Mouse (Mus musculus): Measurements from ENCODE around the gene Cep97. TPM values are rescaled to one million over a fixed set of nuclear protein-coding genes. Genes with fewer than 3 reads are reported as not detected.
"Not testable (repeated sequence)": the region's sequence is repeated elsewhere in the genome, so short reads cannot be mapped to it uniquely, and the experiment has no call there.

Gene Cep97
- total and polyA plus RNA-seq, 2 experiments from 2014 or later: 6.8 to 7.7 TPM

DNA sequence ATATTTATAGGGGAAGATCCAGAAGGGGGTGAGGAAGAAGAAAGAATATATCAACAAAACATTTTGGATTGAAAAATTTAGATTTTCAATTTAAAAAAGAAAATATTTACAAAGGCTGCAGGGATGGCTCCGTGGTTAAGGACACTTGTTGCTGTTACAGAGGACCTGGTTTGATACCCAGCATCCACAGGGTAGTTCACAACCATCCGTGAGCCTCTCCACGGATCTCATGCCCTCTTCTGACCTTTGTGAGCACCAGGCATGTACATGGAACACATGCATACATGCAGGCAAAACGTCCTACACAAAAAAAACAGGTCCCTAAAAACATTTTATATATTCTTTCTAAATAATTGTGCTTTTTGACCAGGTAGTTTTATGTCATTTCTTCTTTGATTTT, 70.8 kb downstream of the Cep97 start:
- no peak overlapping the region for H3K9ac ChIP-seq (replicated peaks; ENCODE audit: low read length, poor library complexity, severe bottlenecking)
- no peak for DNase-seq (ENCODE audit: low spot score)
- H3K4me1 ChIP-seq (ENCODE audit: insufficient read depth, low read length): no peaks in the 10 kb centered on the region
- no peak for TF ChIP-seq CTCF (IDR thresholded peaks at IDR 0.05)
- H3K27me3 ChIP-seq (ENCODE audit: insufficient read depth, low read length): no peaks in the 10 kb centered on the region
- H3K9me3 ChIP-seq (ENCODE audit: low read length): no peaks in the 10 kb centered on the region
- H3K36me3 ChIP-seq (ENCODE audit: insufficient read depth, low read length): peaks cover 7% of the 10 kb centered on the region
- 72% methylated on average over 4 of the region's 4 CpGs for WGBS
- H3K27ac ChIP-seq (ENCODE audit: low read depth, low read length): no peak overlapping the region
- no peak overlapping the region for H3K4me2 ChIP-seq (ENCODE audit: low read depth, low read length, poor library complexity, severe bottlenecking)
- no peak overlapping the region for H3K4me3 ChIP-seq (ENCODE audit: low read depth, low read length)
- ATAC-seq (ENCODE audit: low FRiP score): no peak

DNA sequence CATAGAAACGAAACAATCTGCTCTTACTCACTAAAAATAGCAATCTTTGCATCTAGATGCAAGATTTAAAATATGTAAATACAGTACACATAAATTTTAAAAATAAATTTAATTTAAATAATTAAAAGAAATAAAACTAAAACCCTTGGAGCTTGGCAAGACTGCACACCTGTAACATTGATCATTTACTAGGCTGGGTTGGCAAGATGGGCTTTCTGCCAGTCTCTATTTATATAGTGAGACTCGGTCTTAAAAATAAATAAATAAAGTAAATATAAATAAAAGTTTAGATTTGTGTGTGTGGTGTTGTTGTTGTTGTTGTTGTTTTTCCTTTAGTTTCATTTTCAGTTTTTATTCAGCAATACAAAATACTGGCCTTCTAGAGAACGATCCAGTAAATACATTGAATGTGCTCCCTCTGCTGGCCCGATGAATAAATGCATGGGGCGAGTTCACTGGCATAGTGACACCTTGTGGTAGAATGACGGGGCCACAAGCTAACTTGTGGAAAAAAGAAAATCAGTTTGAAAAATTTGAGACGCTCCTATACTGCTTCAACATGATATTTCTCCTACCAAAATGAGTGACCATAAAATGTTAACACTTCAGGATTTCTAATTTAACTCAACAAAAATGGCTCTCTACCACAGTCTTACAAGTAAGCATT, 71.4 kb downstream of the Cep97 start:
- Histone ChIP-seq H3K4me3 (ENCODE audit: low read depth, low read length) (no peak overlapping the region), H3K27ac (ENCODE audit: low read depth, low read length) (no peak overlapping the region), H3K9me3 (ENCODE audit: low read length) (no peaks in the 10 kb centered on the region), H3K4me2 (ENCODE audit: low read depth, low read length, poor library complexity, severe bottlenecking) (no peak overlapping the region), H3K36me3 (ENCODE audit: insufficient read depth, low read length) (peaks cover 7% of the 10 kb centered on the region), H3K27me3 (ENCODE audit: insufficient read depth, low read length) (no peaks in the 10 kb centered on the region), H3K9ac (replicated peaks; ENCODE audit: low read length, poor library complexity, severe bottlenecking) (no peak overlapping the region), H3K4me1 (ENCODE audit: insufficient read depth, low read length) (no peaks in the 10 kb centered on the region)
- peak; percentile 100 for TF ChIP-seq CTCF (IDR thresholded peaks at IDR 0.05)
- ATAC-seq (ENCODE audit: low FRiP score) (peak; percentile 64; the same call in 1 of the 2 replicates), DNase-seq (ENCODE audit: low spot score) (peak; percentile 87)
- 26% methylated on average over 7 of the region's 7 CpGs for WGBS

DNA sequence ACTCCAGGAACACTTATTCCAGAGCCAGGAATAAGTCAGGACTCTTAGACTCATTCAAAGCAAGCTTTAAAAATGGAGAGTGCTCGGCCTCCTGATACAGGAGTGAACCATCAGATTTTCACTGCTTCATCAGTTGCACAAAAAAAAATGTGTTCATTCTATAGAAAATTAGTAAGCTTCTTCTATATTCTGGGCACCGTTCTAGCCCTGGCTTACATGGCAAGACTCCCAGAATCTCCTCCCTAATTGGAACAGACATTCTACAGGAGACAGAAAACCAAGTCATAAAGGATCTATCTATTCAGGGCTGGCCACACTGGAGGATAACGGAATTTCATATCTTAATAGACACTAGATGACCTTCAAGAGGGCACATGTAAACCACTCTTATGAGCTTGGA, 73.6 kb downstream of the Cep97 start:
- no peaks in the 10 kb centered on the region for H3K4me1 ChIP-seq (ENCODE audit: insufficient read depth, low read length)
- ATAC-seq (ENCODE audit: low FRiP score): no peak

GRCm38 (mm10) chr16:55859421-55859820, 75.2 kb downstream of the Cep97 start:
- not testable (repeated sequence) for H3K27ac ChIP-seq (ENCODE audit: low read depth, low read length); ATAC-seq (ENCODE audit: low FRiP score); H3K9ac ChIP-seq (replicated peaks; ENCODE audit: low read length, poor library complexity, severe bottlenecking); H3K9me3 ChIP-seq (ENCODE audit: low read length); DNase-seq (ENCODE audit: low spot score); H3K36me3 ChIP-seq (ENCODE audit: insufficient read depth, low read length); H3K4me1 ChIP-seq (ENCODE audit: insufficient read depth, low read length); H3K27me3 ChIP-seq (ENCODE audit: insufficient read depth, low read length); H3K4me2 ChIP-seq (ENCODE audit: low read depth, low read length, poor library complexity, severe bottlenecking); H3K4me3 ChIP-seq (ENCODE audit: low read depth, low read length)
- WGBS: 94% methylated on average over 4 of the region's 4 CpGs

More for the DNA sequence above, 73.6 kb downstream of the Cep97 start:
- DNase-seq (ENCODE audit: low spot score): no peak
- WGBS: 82% methylated on average over 3 of the region's 3 CpGs
- Histone ChIP-seq H3K4me2 (ENCODE audit: low read depth, low read length, poor library complexity, severe bottlenecking) (no peak overlapping the region), H3K9me3 (ENCODE audit: low read length) (no peaks in the 10 kb centered on the region), H3K27ac (ENCODE audit: low read depth, low read length) (no peak overlapping the region), H3K27me3 (ENCODE audit: insufficient read depth, low read length) (no peaks in the 10 kb centered on the region), H3K4me3 (ENCODE audit: low read depth, low read length) (no peak overlapping the region), H3K9ac (replicated peaks; ENCODE audit: low read length, poor library complexity, severe bottlenecking) (no peak overlapping the region), H3K36me3 (ENCODE audit: insufficient read depth, low read length) (peaks cover 6% of the 10 kb centered on the region)
- TF ChIP-seq CTCF (IDR thresholded peaks at IDR 0.05): no peak

DNA sequence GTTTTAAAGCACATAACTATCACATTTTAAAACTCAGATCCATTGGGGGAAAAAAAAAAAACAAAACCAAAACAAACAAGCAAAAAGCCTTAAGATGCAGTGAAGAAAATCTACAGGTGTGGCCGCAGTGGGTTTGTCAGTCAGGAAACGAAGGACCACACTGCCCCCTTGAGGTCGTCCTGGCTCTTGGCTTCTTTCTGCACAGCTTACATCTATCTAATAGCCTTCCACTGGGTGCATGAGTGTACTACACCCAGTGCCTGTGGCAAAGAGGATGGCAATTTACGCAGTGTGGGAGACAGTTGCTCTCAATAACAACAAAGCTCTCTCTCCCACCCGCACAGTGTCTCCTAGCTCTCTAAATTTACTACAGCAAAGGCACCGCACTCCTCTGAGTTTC, 76.2 kb downstream of the Cep97 start:
- DNase-seq (ENCODE audit: low spot score) (peak; percentile 69), ATAC-seq (ENCODE audit: low FRiP score) (peak; percentile 32; the same call in 1 of the 2 replicates)
- H3K9me3 ChIP-seq (ENCODE audit: low read length): no peaks in the 10 kb centered on the region
- H3K36me3 ChIP-seq (ENCODE audit: insufficient read depth, low read length): no peaks in the 10 kb centered on the region; the same call in 1 of the 2 replicates
- H3K9ac ChIP-seq (replicated peaks; ENCODE audit: low read length, poor library complexity, severe bottlenecking): no peak overlapping the region
- WGBS: 65% methylated on average over 6 of the region's 6 CpGs
- no peaks in the 10 kb centered on the region for H3K4me1 ChIP-seq (ENCODE audit: insufficient read depth, low read length)
- no peak overlapping the region for H3K27ac ChIP-seq (ENCODE audit: low read depth, low read length)
- no peak overlapping the region for H3K4me3 ChIP-seq (ENCODE audit: low read depth, low read length)
- TF ChIP-seq CTCF (IDR thresholded peaks at IDR 0.05): peak; percentile 65
- no peaks in the 10 kb centered on the region for H3K27me3 ChIP-seq (ENCODE audit: insufficient read depth, low read length)
- no peak overlapping the region for H3K4me2 ChIP-seq (ENCODE audit: low read depth, low read length, poor library complexity, severe bottlenecking)

- Histone ChIP-seq H3K9me3 (ENCODE audit: low read length) (no peaks in the 10 kb centered on the region), H3K27ac (ENCODE audit: low read depth, low read length) (no peak overlapping the region), H3K4me3 (ENCODE audit: low read depth, low read length) (no peak overlapping the region), H3K9ac (replicated peaks; ENCODE audit: low read length, poor library complexity, severe bottlenecking) (no peak overlapping the region), H3K27me3 (ENCODE audit: insufficient read depth, low read length) (no peaks in the 10 kb centered on the region), H3K4me1 (ENCODE audit: insufficient read depth, low read length) (no peaks in the 10 kb centered on the region), H3K36me3 (ENCODE audit: insufficient read depth, low read length) (peaks cover 4% of the 10 kb centered on the region), H3K4me2 (ENCODE audit: low read depth, low read length, poor library complexity, severe bottlenecking) (no peak overlapping the region)
- peak; percentile 95 for TF ChIP-seq CTCF (IDR thresholded peaks at IDR 0.05)
- WGBS: 55% methylated on average over 19 of the region's 19 CpGs
- ATAC-seq (ENCODE audit: low FRiP score) (peak; percentile 65), DNase-seq (ENCODE audit: low spot score) (peak; percentile 91)
These were observed 81.5 kb downstream of the Cep97 start for GRCm38 (mm10) chr16:55852943-55853727.
